ENCODE assay signal across 14 mouse cellular contexts in genomic region chr9:7957407-7957806, GRCm38 (mm10). TPM values are rescaled to one million over a fixed set of nuclear protein-coding genes. Genes with fewer than 3 reads are reported as not detected.
DNase-seq lines count a peak whose midpoint lies in the region; ATAC-seq lines count a peak whose summit lies in the region.
"Had no signal": no experiment of that assay in that cellular context is flagged by ENCODE, and none has a peak within 500 bp of the region (broad histone marks: within the 10 kb centered on the region; RNA-seq: fewer than 3 reads in every experiment).

No protein-coding gene starts in this region.

- peaks cover 18% of the 10 kb centered on the region for H3K36me3 ChIP-seq in heart, embryonic 15.5 days

- no peak overlapping the region for H3K4me3 ChIP-seq in heart, embryonic 15.5 days
- H3K4me3 ChIP-seq: myocyte had no signal

- H3K9ac ChIP-seq in heart, embryonic 15.5 days: no peak overlapping the region

- H3K4me1 ChIP-seq in heart, embryonic 15.5 days (replicated peaks): peaks cover 40% of the 10 kb centered on the region

- DNase-seq in heart, adult 11 months: no peak
- peak; percentile 34 to 44 for DNase-seq in cerebellum, adult 18-20 months
- peak; percentile 56 for DNase-seq in cerebellum, adult 9-10 months
- peak; percentile 66 for DNase-seq in layer of hippocampus, adult 9-11 months
- DNase-seq in spleen, postnatal 36 days (ENCODE audit: low spot score in 2 of 2): no peak
- DNase-seq: adrenal gland, postnatal 10 days; gastrocnemius, postnatal 14 days; kidney, adult 2 months; kidney, postnatal 4 days; thymus, adult 18-20 months had no signal

- no peaks in the 10 kb centered on the region for H3K9me3 ChIP-seq in heart, embryonic 15.5 days (replicated peaks)

- ATAC-seq in heart, embryonic 15.5 days (replicated peaks; ENCODE audit: insufficient number of reproducible peaks, insufficient read depth, low FRiP score, low read depth): no peak
- no peak for ATAC-seq in CD4-positive, CD25-positive, alpha-beta regulatory T cell, adult 4 months

- peak overlapping the region; percentile 23; the same call in 1 of the 2 replicates for H3K27ac ChIP-seq in heart, embryonic 15.5 days

- no peaks in the 10 kb centered on the region for H3K27me3 ChIP-seq in heart, embryonic 15.5 days

- WGBS in heart, embryonic 15.5 days: 77% methylated on average over 2 of the region's 2 CpGs

- no peak overlapping the region for H3K4me2 ChIP-seq in heart, embryonic 15.5 days
- H3K4me2 ChIP-seq: heart, embryonic 11.5 days had no signal

RNA-seq across cellular contexts. Expression of gene Yap1, which starts 47.0 kb away (rescaled TPM):
- 19.8 and 24.3 TPM in 2 replicates for polyA plus RNA-seq in heart, embryonic 15.5 days (2015; fragmentation: Nextera tagmentation; extraction: Ambion mirVana)
- polyA plus RNA-seq in CD4-positive, CD25-positive, alpha-beta regulatory T cell, adult 4 months (2017; shearing (Covaris generic)): not detected

Comparison
In these comparisons a context has a peak if more than half of its experiments do, and no peak if none do; other contexts are left out.
1. DNase-seq: peak in cerebellum, adult 18-20 months (2 of 2), cerebellum, adult 9-10 months (single experiment) and layer of hippocampus, adult 9-11 months (single experiment); none in heart, adult 11 months (single experiment) and spleen, postnatal 36 days (0 of 2).
2. RNA of gene Yap1, which starts 47.0 kb away (polyA plus RNA-seq): 19.8 to 24.3 TPM in heart, embryonic 15.5 days; not detected in CD4-positive, CD25-positive, alpha-beta regulatory T cell, adult 4 months; every median in the first group is over 10 times any median in the second.